Mouse (Mus musculus) midbrain, embryonic 11.5 days (tissue): ENCODE results near the gene Cela3a. TPM values are rescaled to one million over a fixed set of nuclear protein-coding genes. Genes with fewer than 3 reads are reported as not detected.
A peak's percentile ranks its signal among the peaks of the same experiment; 100 is the strongest.

Experiments
- ATAC-seq: fragments of 200-750 bp; cut with Nextera tagmentation; 2 replicates; pipeline ENCODE4 v1.8.0; 2017; ENCODE audit warnings: moderate TSS enrichment, moderate library complexity; ENCODE audit not compliant: low FRiP score
- DNase-seq: peaks from one replicate; pipeline ENCODE4 v3.0.0; 2015; ENCODE audit warnings: low spot score; ENCODE audit errors: missing footprints
- H3K27ac ChIP-seq: fragments of 300-500 bp; sonication (generic); 2 replicates; pipeline ENCODE4 v1.5.1; 2014; ENCODE audit warnings: low read depth, low read length
- H3K27me3 ChIP-seq: fragments of 300-500 bp; sonication (generic); 2 replicates; pipeline ENCODE4 v1.6.1; 2014; ENCODE audit warnings: mild to moderate bottlenecking, low read length, moderate library complexity, mixed read lengths; ENCODE audit not compliant: control insufficient read depth, insufficient read depth
- H3K36me3 ChIP-seq: fragments of 300-500 bp; sonication (generic); 2 replicates; pipeline ENCODE4 v1.6.1; 2014; ENCODE audit warnings: mild to moderate bottlenecking, low read length, moderate library complexity, mixed read lengths; ENCODE audit not compliant: control insufficient read depth, insufficient read depth
- H3K4me1 ChIP-seq: fragments of 300-500 bp; sonication (generic); 2 replicates; pipeline ENCODE4 v1.6.1; 2014; ENCODE audit warnings: low read length; ENCODE audit not compliant: control insufficient read depth, insufficient read depth
- H3K4me2 ChIP-seq: fragments of 300-500 bp; sonication (generic); 2 replicates; pipeline ENCODE4 v1.6.1; 2014; ENCODE audit warnings: mild to moderate bottlenecking, moderate library complexity
- H3K4me3 ChIP-seq: fragments of 300-500 bp; sonication (generic); 2 replicates; pipeline ENCODE4 v1.5.1; 2014; ENCODE audit warnings: low read depth, low read length
- H3K9ac ChIP-seq: fragments of 300-500 bp; sonication (generic); 2 replicates; pipeline ENCODE4 v1.6.1; 2014; ENCODE audit warnings: low read length
- H3K9me3 ChIP-seq: fragments of 300-500 bp; sonication (generic); 2 replicates; pipeline ENCODE4 v1.6.1; 2016; ENCODE audit warnings: low read length; ENCODE audit not compliant: control insufficient read depth
- WGBS: fragments of 180-500 bp; shearing (Covaris S2); extraction: QIAGEN DNeasy Blood & Tissue Kit; methylation state at CpG from one replicate; pipeline ENCODE4 v1.1.7; 2014; 5-methylcytosine and 5-hydroxymethylcytosine counted together
- polyA plus RNA-seq: library from polyadenylated mRNA; unstranded; fragments of >200 nt; fragmentation: Nextera tagmentation; extraction: Ambion mirVana; gene quantifications from 2 replicates; pipeline ENCODE4 v1.2.1, GENCODE M21; 2014

The Cela3a gene
- polyA plus RNA-seq = not detected in 2 replicates

DNA sequence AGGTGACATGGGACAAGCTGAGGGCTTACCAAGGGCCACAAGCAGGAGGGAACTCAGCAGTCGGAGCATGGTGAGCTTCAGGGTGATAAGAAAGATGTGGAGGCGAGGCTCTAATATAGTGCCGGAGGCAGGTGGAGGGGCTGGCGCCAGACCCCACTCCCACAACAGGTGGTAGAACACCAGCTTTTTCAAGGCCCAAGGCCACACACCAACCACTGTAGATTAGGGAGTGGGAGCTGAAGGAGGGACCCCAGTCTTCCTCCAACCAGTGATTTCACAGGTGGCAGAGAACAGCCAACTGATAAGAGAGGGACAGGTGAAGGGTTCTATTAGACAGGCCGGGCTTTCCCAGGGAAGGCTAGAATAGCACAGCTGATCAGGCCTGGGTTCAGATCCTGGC, at the start of gene Cela3a:
Cela3a (minus strand) TSS at position 101 of the 400 bp plus-strand sequence.
- Histone ChIP-seq H3K4me1 (no peaks in the 10 kb centered on the region), H3K36me3 (no peaks in the 10 kb centered on the region), H3K4me3 (no peak within 1 kb of the TSS), H3K9ac (no peak within 1 kb of the TSS), H3K27me3 (no peaks in the 10 kb centered on the region), H3K27ac (no peak within 1 kb of the TSS), H3K4me2 (no peak within 1 kb of the TSS), H3K9me3 (no peaks in the 10 kb centered on the region)
- WGBS = 88% methylated on average over 5 of the region's 5 CpGs
- ATAC-seq (no peak), DNase-seq (no peak)

DNA sequence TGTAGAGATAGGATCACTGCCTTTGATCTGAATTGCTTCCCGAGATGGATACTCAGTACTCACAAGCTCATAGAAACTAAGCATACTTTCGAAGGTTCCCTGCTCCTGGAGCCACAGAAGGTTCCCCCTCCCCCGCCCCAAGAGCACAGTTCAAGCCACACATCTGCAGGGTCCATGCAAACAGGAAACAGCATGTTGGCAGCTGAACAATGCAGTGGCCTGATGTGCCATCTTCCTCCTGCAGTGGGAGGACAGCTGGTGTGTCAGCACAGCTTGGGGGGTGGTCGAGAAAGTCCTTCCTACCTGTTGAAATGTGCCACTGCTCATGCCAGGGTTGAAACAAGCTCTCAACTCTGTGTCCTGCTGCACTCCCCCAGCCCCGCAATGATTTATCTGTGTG, 49.3 kb upstream of the Cela3a start:
- Histone ChIP-seq H3K4me1 (no peaks in the 10 kb centered on the region), H3K36me3 (no peaks in the 10 kb centered on the region), H3K27ac (no peak overlapping the region), H3K4me2 (no peak overlapping the region), H3K4me3 (no peak overlapping the region), H3K27me3 (no peaks in the 10 kb centered on the region), H3K9ac (no peak overlapping the region), H3K9me3 (no peaks in the 10 kb centered on the region)
- ATAC-seq = no peak
- whole genome bisulfite sequencing = 77% methylated on average over 5 of the region's 5 CpGs
- peak; percentile 82 for DNase-seq

DNA sequence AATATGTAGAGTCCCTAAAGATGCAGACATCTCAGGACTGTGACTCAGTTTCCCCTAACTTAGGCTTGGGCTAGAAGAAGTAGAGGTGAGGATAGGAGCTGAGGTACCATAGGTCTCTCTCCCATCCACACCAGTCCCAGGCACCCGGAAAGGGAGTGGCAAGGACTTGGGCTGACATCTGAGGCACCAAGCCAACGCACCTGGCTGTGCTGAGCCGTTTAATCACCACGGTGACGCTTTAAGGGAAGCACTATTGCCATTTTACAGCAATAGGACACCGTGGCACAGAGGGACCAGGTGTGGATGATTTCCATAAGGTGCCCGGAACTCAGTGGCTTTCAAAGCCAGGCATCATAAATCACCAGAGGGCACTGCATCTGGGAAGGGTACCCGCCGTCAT, 48.7 kb upstream of the Cela3a start:
- Histone ChIP-seq H3K4me3 (no peak overlapping the region), H3K9me3 (no peaks in the 10 kb centered on the region), H3K27ac (no peak overlapping the region), H3K36me3 (no peaks in the 10 kb centered on the region), H3K27me3 (no peaks in the 10 kb centered on the region), H3K9ac (no peak overlapping the region), H3K4me1 (no peaks in the 10 kb centered on the region), H3K4me2 (no peak overlapping the region)
- DNase-seq (peak; percentile 37), ATAC-seq (no peak)
- 89% methylated on average over 9 of the region's 9 CpGs for WGBS

DNA sequence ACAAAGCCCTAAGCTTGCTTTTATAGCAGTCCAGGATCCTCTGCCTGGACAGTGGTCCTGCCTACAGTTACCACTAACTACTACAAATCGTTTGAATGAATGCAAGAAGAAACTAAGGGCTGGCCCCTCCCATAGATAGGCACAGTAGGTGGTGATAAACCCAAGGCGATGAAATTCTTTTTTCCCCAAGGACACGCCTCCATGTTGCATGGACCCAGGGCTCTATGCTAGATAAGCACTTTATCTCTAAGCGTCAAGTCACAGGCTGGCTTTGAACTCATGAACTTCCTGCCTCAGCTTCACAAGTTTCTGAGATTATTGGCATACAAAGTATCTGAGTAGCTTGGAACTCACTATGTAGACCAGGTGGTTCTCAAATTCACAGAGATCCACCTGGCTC, 47.7 kb upstream of the Cela3a start:
- DNase-seq = peak; percentile 74
- Histone ChIP-seq H3K4me2 (no peak overlapping the region), H3K9me3 (no peaks in the 10 kb centered on the region), H3K27me3 (no peaks in the 10 kb centered on the region), H3K36me3 (no peaks in the 10 kb centered on the region), H3K9ac (no peak overlapping the region), H3K4me3 (no peak overlapping the region), H3K27ac (no peak overlapping the region), H3K4me1 (no peaks in the 10 kb centered on the region)
- 82% methylated on average over 4 of the region's 4 CpGs for WGBS
- ATAC-seq = no peak

DNA sequence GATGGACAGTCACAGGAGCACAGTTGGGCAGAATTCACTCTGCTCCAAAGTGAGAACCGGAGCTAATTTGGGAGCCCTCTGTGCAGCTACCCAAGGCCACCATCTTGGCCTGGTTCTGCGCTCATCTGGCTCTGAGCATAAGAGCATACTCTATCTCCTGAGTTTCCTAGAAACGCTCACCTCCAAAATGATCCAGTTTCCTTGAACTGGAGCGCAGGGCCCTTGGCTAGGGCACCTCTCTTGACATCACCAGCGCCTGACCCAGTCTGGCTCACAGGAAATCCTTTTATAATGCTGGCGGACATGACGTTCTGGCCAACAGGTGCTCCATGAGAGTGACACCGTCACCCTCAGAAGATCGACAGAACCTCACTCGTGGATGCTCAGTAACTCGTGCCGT, 47.0 kb upstream of the Cela3a start:
- Histone ChIP-seq H3K9me3 (no peaks in the 10 kb centered on the region), H3K27me3 (no peaks in the 10 kb centered on the region), H3K27ac (no peak overlapping the region), H3K36me3 (no peaks in the 10 kb centered on the region), H3K4me3 (no peak overlapping the region), H3K4me2 (no peak overlapping the region), H3K9ac (no peak overlapping the region), H3K4me1 (no peaks in the 10 kb centered on the region)
- WGBS = 88% methylated on average over 12 of the region's 12 CpGs
- ATAC-seq (no peak), DNase-seq (no peak)

DNA sequence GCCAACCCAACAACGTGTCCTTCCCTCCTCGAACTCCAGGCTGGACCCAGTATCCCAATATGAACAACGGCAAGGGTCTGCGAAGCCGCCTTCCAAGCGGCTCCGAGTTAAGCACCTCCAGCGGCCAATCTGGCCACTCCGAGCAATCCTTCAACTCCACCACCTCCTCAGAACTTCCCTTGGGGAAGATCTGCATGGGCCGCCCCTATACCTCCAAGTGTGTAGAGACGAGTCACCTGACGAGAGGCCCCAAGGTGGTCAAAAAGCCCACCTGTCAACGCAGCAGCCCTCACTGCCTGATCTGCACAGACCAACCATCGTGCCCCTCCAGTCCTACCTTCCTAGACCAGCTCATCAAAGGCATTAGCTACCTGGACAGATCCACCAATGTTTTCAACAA, 45.0 kb upstream of the Cela3a start:
- no peak overlapping the region for H3K27ac ChIP-seq
- H3K9ac ChIP-seq = no peak overlapping the region
- no peak overlapping the region for H3K4me3 ChIP-seq
- H3K4me2 ChIP-seq = no peak overlapping the region
- no peaks in the 10 kb centered on the region for H3K27me3 ChIP-seq
- H3K36me3 ChIP-seq = no peaks in the 10 kb centered on the region
- ATAC-seq = no peak
- peak; percentile 66 for DNase-seq
- no peaks in the 10 kb centered on the region for H3K4me1 ChIP-seq
- WGBS = 92% methylated on average over 14 of the region's 14 CpGs
- no peaks in the 10 kb centered on the region for H3K9me3 ChIP-seq

DNA sequence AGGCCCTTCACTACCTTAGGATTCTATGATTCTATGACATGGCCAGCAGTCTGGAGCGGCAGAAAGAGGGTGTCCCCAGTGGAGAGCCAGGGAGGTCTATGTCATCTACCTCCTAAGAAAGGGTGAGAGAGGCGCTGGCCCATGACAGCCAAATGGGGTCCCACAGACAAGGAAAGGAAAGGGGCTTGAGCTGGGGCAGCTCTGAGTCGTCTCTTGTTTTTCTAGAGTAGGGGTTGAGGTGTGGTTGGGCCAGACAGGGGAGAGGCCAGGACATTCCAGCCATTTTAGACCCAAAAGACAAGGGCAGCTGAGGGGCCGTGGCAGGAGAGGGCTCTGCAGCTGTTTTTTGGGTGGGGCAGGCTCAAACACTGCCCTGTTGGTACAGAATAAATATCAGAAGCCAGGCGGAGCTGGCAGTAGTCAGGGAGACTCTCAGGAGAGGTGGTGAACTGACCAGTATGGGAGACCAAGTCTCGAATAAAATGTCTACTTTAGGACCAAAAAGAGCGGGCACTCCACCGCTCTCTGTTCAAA, 43.7 kb upstream of the Cela3a start, which contains the start of gene 1700013G24Rik:
1700013G24Rik (plus strand) TSS at position 51 of the 534 bp plus-strand sequence.
- ATAC-seq (no peak), DNase-seq (no peak)
- H3K9ac ChIP-seq = no peak within 1 kb of the TSS
- no peaks in the 10 kb centered on the region for H3K9me3 ChIP-seq
- H3K27me3 ChIP-seq = no peaks in the 10 kb centered on the region
- H3K4me3 ChIP-seq = no peak within 1 kb of the TSS
- no peaks in the 10 kb centered on the region for H3K36me3 ChIP-seq
- H3K4me1 ChIP-seq = no peaks in the 10 kb centered on the region
- H3K27ac ChIP-seq = no peak within 1 kb of the TSS
- WGBS = 89% methylated on average over 8 of the region's 8 CpGs
- H3K4me2 ChIP-seq = no peak within 1 kb of the TSS

DNA sequence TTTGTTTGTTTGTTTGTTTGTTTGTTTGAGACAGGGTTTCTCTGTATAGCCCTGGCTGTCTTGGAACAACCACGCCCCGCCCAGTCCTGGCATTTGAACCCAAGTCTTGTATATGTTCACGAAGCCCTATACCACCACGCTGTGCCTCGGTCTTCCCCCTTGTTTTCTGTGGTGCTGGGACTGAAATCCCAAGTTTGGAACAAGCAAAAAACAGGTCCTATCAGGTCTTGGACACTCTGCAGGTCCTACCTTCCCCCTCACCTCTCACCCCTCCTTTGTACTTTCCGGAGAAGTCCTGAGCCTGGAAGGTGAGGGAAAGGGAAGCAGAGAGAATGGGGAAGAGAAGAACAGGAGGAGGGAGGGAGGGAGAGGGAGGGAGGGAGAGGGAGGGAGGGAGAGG, 42.6 kb upstream of the Cela3a start:
- H3K36me3 ChIP-seq = no peaks in the 10 kb centered on the region
- WGBS = 89% methylated on average over 6 of the region's 6 CpGs
- ATAC-seq (no peak), DNase-seq (peak; percentile 59)
- no peak overlapping the region for H3K27ac ChIP-seq
- no peak overlapping the region for H3K4me3 ChIP-seq
- no peaks in the 10 kb centered on the region for H3K27me3 ChIP-seq
- H3K9ac ChIP-seq = no peak overlapping the region
- no peak overlapping the region for H3K4me2 ChIP-seq
- H3K9me3 ChIP-seq = no peaks in the 10 kb centered on the region
- H3K4me1 ChIP-seq = no peaks in the 10 kb centered on the region

DNA sequence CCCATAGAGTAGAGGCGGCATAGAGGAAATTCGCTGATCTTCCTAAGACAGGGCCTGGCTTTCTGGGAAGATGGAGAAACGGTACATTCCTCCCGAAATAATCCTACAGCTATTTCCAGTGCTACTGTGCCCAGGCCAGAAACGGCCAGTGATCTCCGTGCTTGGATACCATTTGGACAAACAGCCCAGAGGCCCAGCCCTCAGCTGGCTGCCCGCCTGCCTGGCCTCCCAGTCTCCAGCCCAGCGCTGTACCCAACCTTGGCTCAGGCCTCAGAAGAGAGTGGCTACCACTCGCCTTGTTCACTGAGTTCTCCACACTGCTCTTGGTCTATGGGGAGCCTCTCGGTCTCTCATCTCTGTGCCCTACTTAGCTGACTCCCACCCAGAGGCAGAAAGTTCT, 40.1 kb upstream of the Cela3a start:
- Histone ChIP-seq H3K9ac (no peak overlapping the region), H3K27me3 (no peaks in the 10 kb centered on the region), H3K36me3 (no peaks in the 10 kb centered on the region), H3K4me2 (no peak overlapping the region), H3K4me3 (no peak overlapping the region), H3K27ac (no peak overlapping the region), H3K9me3 (no peaks in the 10 kb centered on the region), H3K4me1 (no peaks in the 10 kb centered on the region)
- no peak for ATAC-seq
- 88% methylated on average over 10 of the region's 10 CpGs for WGBS
- peak; percentile 12 for DNase-seq
